Mouse (Mus musculus) small intestine, adult 2 months (tissue): ENCODE results near the gene Xylt1. TPM values are rescaled to one million over a fixed set of nuclear protein-coding genes. Genes with fewer than 3 reads are reported as not detected.

Source experiments
- H3K27ac ChIP-seq: fragments of 200-500 bp; 2 replicates; pipeline ENCODE4 v1.5.1; 2012; ENCODE audit warnings: low read depth, low read length, control low read depth, inconsistent platforms; ENCODE audit not compliant: insufficient read depth
- H3K27me3 ChIP-seq: fragments of 200-500 bp; 2 replicates; pipeline ENCODE4 v1.6.1; 2012; ENCODE audit warnings: mild to moderate bottlenecking, moderate library complexity, low read length, inconsistent platforms; ENCODE audit not compliant: control insufficient read depth, insufficient read depth
- H3K36me3 ChIP-seq: fragments of 200-500 bp; 2 replicates; pipeline ENCODE4 v1.6.1; 2012; ENCODE audit warnings: mild to moderate bottlenecking, low read length, control low read depth, inconsistent platforms; ENCODE audit not compliant: control insufficient read depth, insufficient read depth
- H3K4me1 ChIP-seq: fragments of 200-500 bp; 2 replicates; pipeline ENCODE4 v1.6.1; 2012; ENCODE audit warnings: low read length, inconsistent platforms, mixed read lengths; ENCODE audit not compliant: control insufficient read depth, insufficient read depth, insufficient read length
- H3K4me3 ChIP-seq: fragments of 200-500 bp; 2 replicates; pipeline ENCODE4 v1.5.1; 2012; ENCODE audit warnings: low read depth, mild to moderate bottlenecking, control low read depth, inconsistent platforms, low read length, moderate library complexity
- CTCF ChIP-seq: fragments of 200-500 bp; IDR thresholded peaks from 2 replicates; pipeline ENCODE4 v1.5.1; 2012; ENCODE audit warnings: low read depth, mild to moderate bottlenecking, control low read depth, inconsistent platforms, low read length, moderate library complexity, mixed read lengths; ENCODE audit not compliant: insufficient replicate concordance, insufficient read length; ENCODE audit errors: extremely low read depth
- POLR2A ChIP-seq: fragments of 200-500 bp; IDR thresholded peaks from 2 replicates; pipeline ENCODE4 v1.6.1; 2012; ENCODE audit warnings: low read depth, mild to moderate bottlenecking, control low read depth, inconsistent platforms, low read length, moderate library complexity
- WGBS: fragments of 180-500 bp; shearing (Covaris S2); methylation state at CpG from one replicate; pipeline ENCODE4 v1.1.7; 2018; 5-methylcytosine and 5-hydroxymethylcytosine counted together
- polyA plus RNA-seq: library from polyadenylated mRNA; depleted of rRNA; stranded (reverse); fragments of >200 nt; gene quantifications from 2 replicates; pipeline ENCODE4 v1.2.3, GENCODE M21; 2012

Xylt1 gene
- polyA plus RNA-seq, 1 experiment = 2.9 TPM

DNA sequence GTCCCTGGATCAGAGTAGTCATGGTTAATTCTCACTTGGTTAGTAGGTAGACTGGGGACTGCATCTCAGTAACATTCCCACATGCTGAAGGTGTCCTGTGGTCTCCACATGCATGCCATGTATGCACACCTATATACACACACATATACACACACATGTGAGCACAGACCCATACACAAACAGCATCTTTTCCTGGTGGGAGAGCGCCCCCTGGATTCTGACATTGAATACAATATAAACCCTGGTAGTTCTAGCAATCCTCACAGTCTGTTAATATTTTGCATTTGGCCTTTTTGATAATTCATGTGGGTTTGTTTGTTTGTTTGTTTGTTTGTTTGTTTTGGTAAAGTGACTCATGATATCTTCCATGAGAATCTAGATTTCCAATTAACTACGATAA is 242.0 kb downstream of the Xylt1 start:
- 71% methylated on average over 2 of the region's 2 CpGs for WGBS

DNA sequence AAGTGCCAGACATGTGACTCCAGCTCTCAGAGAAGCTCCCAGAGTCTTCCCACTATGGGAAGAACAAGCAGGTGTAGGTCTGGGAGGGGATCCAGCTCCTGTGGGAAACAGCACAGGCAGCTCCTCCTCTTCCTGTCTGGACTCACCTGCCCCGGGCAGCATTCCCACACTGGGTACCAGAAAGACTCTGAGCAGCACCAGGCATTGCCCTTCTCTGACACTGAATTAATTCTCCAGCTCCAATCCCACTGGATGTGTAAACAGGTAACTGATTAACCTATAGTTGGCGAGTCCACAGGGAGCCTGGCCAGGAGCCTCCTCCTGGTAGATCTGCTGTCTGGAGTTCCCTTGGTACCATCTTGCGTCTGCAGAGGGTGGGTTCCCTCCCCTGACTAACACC is 248.0 kb downstream of the Xylt1 start:
- Histone ChIP-seq H3K4me1 (no peaks in the 10 kb centered on the region), H3K27ac (no peak overlapping the region), H3K27me3 (no peaks in the 10 kb centered on the region), H3K4me3 (no peak overlapping the region), H3K36me3 (no peaks in the 10 kb centered on the region)
- no peak for TF ChIP-seq POLR2A
- 30% methylated on average over 3 of the region's 3 CpGs for WGBS

More for the DNA sequence above, 242.0 kb downstream of the Xylt1 start:
- Histone ChIP-seq H3K4me1 (no peaks in the 10 kb centered on the region), H3K27ac (no peak overlapping the region), H3K36me3 (no peaks in the 10 kb centered on the region), H3K4me3 (no peak overlapping the region), H3K27me3 (no peaks in the 10 kb centered on the region)
- TF ChIP-seq POLR2A = no peak
- TF ChIP-seq CTCF = no peak

DNA sequence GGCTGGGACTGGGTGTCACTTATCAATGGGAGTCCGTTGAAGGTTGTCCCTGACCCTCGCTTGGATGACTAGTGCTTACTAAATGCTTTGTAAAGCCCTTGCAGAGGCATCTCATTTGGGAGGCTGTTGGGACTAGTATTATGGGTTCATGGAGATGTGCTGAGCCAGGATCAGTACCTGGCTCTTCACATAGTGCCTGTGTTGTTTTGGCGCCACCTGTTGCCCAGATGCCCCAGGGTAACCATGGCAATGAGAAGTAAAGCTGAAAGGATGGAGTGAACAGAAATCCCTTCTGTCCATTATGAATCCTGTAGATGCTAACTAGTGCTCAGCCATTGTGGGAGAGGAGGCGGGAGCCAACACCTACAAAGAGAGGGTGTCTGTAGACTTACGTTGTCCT is 249.9 kb downstream of the Xylt1 start:
- Histone ChIP-seq H3K4me3 (no peak overlapping the region), H3K4me1 (no peaks in the 10 kb centered on the region), H3K27me3 (no peaks in the 10 kb centered on the region), H3K36me3 (no peaks in the 10 kb centered on the region), H3K27ac (no peak overlapping the region)
- TF ChIP-seq CTCF (peak; percentile 32; the same call in 1 of the 2 replicates), POLR2A (no peak)
- WGBS = 68% methylated on average over 5 of the region's 5 CpGs

DNA sequence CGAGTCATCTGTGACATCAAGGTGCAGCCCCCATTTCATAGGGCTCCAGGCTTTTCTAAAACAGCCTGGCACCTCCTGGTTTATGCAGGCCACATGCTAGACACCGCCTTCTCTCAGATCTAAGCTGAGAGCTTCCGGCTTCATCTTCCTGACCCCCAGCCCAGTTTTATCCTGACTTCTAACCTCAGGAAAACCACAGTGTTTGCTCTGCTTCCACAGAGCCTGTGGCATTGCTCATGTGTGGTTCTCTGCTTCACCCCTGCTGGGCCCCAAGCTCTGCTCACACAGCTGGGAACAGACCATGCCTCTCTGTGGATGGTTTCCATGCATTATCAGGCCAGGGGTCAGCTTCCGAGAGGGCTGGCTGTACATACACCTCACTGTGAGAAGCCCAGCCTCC is 254.8 kb downstream of the Xylt1 start:
- H3K36me3 ChIP-seq = peaks cover 1% of the 10 kb centered on the region; the same call in 1 of the 2 replicates
- no peak overlapping the region for H3K4me3 ChIP-seq
- no peak overlapping the region for H3K27ac ChIP-seq
- no peaks in the 10 kb centered on the region for H3K4me1 ChIP-seq
- H3K27me3 ChIP-seq = no peaks in the 10 kb centered on the region
- WGBS = 78% methylated on average over 4 of the region's 4 CpGs
- TF ChIP-seq POLR2A = no peak
- no peak for TF ChIP-seq CTCF

DNA sequence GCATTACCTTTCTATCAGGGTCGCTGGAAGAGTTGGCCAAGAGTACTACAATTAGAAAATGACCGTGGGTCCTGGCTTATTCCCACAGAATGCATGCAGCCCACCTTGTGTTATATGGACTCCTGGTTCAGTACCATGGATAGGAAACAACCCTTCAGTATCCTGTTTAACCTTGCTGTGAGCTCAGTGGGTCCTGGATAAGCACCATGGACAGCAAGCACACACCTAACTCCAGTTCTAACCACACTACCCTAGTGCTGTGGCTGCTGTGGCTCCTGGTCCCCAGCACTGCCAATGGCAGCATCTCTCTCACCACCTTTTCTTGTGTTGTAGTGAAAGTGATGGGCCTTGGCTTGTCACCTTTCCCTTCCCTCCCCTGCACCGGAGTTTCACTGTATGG is 255.9 kb downstream of the Xylt1 start:
- no peak overlapping the region for H3K27ac ChIP-seq
- no peak for TF ChIP-seq POLR2A
- no peak overlapping the region for H3K4me3 ChIP-seq
- H3K27me3 ChIP-seq = no peaks in the 10 kb centered on the region
- no peaks in the 10 kb centered on the region for H3K4me1 ChIP-seq
- peaks cover 1% of the 10 kb centered on the region; the same call in 1 of the 2 replicates for H3K36me3 ChIP-seq
- WGBS = 76% methylated on average over 3 of the region's 3 CpGs

DNA sequence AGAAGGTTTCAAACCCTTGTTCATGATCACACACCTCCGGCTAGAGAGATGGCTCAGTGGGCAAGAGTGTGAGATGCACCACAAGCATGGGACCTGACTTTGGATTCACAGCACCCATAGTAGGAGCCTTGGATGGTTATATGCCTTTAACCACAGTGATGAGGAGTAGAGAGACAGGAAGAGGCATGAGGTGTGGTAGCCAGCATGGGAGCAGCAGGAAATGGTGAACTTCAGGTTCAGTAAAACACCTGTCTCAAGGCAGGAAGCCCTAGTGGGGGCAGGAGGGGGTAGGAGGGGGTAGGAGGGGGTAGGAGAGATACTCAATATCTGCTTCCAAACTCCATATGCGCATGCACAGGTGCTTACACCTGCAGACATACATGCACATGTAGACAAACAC is 257.2 kb downstream of the Xylt1 start:
- TF ChIP-seq POLR2A (no peak), CTCF (no peak)
- Histone ChIP-seq H3K27me3 (no peaks in the 10 kb centered on the region), H3K4me3 (no peak overlapping the region), H3K27ac (no peak overlapping the region), H3K4me1 (no peaks in the 10 kb centered on the region), H3K36me3 (peaks cover 1% of the 10 kb centered on the region; the same call in 1 of the 2 replicates)
- 92% methylated on average over 2 of the region's 2 CpGs for WGBS

DNA sequence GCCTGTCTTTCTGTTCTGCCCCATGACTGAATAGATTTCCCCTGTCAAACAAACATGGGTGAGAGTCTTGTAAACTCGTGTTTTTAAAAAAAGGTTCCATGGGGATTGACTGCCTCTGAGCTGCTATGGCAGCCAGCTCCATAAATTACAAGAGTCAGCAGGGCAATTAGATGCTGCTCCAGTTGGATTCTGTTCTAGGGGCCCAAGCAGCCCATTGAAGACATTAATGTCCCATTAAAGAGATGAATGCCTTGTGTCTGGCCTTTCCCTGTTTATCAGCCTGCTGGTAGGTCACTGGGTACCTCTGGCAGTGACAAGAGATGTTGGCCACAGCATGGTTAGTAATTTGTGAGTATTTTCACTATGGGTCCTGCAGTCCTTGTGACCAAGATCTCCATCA is 271.9 kb downstream of the Xylt1 start:
- no peaks in the 10 kb centered on the region for H3K4me1 ChIP-seq
- no peak overlapping the region for H3K4me3 ChIP-seq
- no peak for TF ChIP-seq CTCF
- no peak overlapping the region for H3K27ac ChIP-seq
- no peaks in the 10 kb centered on the region for H3K27me3 ChIP-seq
- peaks cover 3% of the 10 kb centered on the region for H3K36me3 ChIP-seq
- 49% methylated on average over 1 of the region's 1 CpGs for WGBS

DNA sequence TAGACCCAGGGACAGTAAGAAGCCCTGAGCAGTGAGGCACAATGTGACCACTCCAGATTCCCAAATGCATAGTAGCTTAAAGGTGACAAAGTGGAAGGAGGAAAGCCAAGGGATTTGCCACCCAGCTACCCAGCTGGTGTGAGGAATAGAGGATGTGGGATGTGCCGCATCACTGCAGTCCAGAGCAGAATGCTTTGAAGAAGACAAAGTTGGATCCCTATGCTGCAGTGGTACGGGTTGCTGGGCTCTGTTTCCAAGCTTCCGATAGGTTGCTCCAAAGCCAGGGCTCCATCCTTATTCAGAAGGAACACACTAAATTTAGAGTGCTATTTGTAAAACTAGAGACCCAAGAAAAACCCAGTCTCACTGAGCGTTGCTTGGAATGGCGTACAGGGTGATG is 275.0 kb downstream of the Xylt1 start:
- Histone ChIP-seq H3K36me3 (no peaks in the 10 kb centered on the region), H3K27ac (no peak overlapping the region), H3K4me1 (no peaks in the 10 kb centered on the region), H3K27me3 (no peaks in the 10 kb centered on the region), H3K4me3 (no peak overlapping the region)
- TF ChIP-seq CTCF = no peak
- no peak for TF ChIP-seq POLR2A
- WGBS = 98% methylated on average over 5 of the region's 5 CpGs
